Mouse (Mus musculus) left cerebral cortex, adult 9 months (tissue): ENCODE measurements around the gene Csn3.

Experiments used
- DNase-seq, 2 experiments: peaks; one replicate each; pipeline ENCODE4 v3.0.0; 2022; ENCODE audit warnings: low spot score in 2 of 2

The Csn3 gene

GRCm38 (mm10) chr5:87925372-87925771 lies at the start of gene Csn3:
TSS of gene Csn3 (plus strand) at chr5:87925579.
- DNase-seq: no peak

- DNase-seq: no peak
Measured at GRCm38 (mm10) chr5:87884729-87885128, 40.6 kb upstream of the Csn3 start, which contains the start of gene Odam. TSS of gene Odam (plus strand) at chr5:87885029.

GRCm38 (mm10) chr5:87931603-87932002 lies 6.2 kb downstream of the Csn3 start:
- no peak for DNase-seq

- DNase-seq: no peak
Measured at GRCm38 (mm10) chr5:87940752-87941151, 15.4 kb downstream of the Csn3 start.

GRCm38 (mm10) chr5:87942515-87942914 lies 17.1 kb downstream of the Csn3 start:
- DNase-seq: no peak

- DNase-seq: no peak
Measured at GRCm38 (mm10) chr5:87951836-87952235, 26.5 kb downstream of the Csn3 start.

GRCm38 (mm10) chr5:87969201-87969600 lies 43.8 kb downstream of the Csn3 start, which contains the start of the genes 2310003L06Rik and Gm28434:
TSS of gene 2310003L06Rik (plus strand) at chr5:87969459.
TSS of gene Gm28434 (plus strand) at chr5:87969517.
- DNase-seq: no peak

GRCm38 (mm10) chr5:87979139-87979538 lies 53.8 kb downstream of the Csn3 start, which contains the start of gene Cabs1:
TSS of gene Cabs1 (plus strand) at chr5:87979439.
- no peak for DNase-seq
